Mouse (Mus musculus) liver, embryonic 11.5 days (tissue): Measurements from ENCODE around the gene Cercam. TPM values are rescaled to one million over a fixed set of nuclear protein-coding genes. Genes with fewer than 3 reads are reported as not detected.

Experiments used
- ATAC-seq: fragments of 200-750 bp; cut with Nextera tagmentation; replicated peaks from 2 replicates; pipeline ENCODE4 v1.8.0; 2017; ENCODE audit warnings: moderate number of reproducible peaks, mild to moderate bottlenecking, moderate TSS enrichment, moderate library complexity; ENCODE audit not compliant: low FRiP score
- DNase-seq: peaks from one replicate; pipeline ENCODE4 v3.0.0-alpha.2; 2017; ENCODE audit warnings: low spot score
- H3K27ac ChIP-seq: fragments of 300-500 bp; sonication (generic); 2 replicates; pipeline ENCODE4 v1.5.1; 2014; ENCODE audit warnings: mild to moderate bottlenecking, low read depth, low read length, control low read depth
- H3K27me3 ChIP-seq: fragments of 300-500 bp; sonication (generic); replicated peaks from 2 replicates; pipeline ENCODE4 v1.6.1; 2014; ENCODE audit warnings: low read length, mixed read lengths; ENCODE audit not compliant: control insufficient read depth, insufficient read depth
- H3K36me3 ChIP-seq: fragments of 300-500 bp; sonication (generic); 2 replicates; pipeline ENCODE4 v1.6.1; 2014; ENCODE audit warnings: mild to moderate bottlenecking, low read length, moderate library complexity, mixed read lengths; ENCODE audit not compliant: control insufficient read depth, insufficient read depth
- H3K4me1 ChIP-seq: fragments of 300-500 bp; sonication (generic); replicated peaks from 2 replicates; pipeline ENCODE4 v1.6.1; 2014; ENCODE audit warnings: low read length, mixed read lengths; ENCODE audit not compliant: control insufficient read depth, insufficient read depth
- H3K4me2 ChIP-seq: fragments of 300-500 bp; sonication (generic); 2 replicates; pipeline ENCODE4 v1.6.1; 2014; ENCODE audit warnings: mild to moderate bottlenecking, control low read depth, moderate library complexity
- H3K4me3 ChIP-seq: fragments of 300-500 bp; sonication (generic); 2 replicates; pipeline ENCODE4 v1.5.1; 2014; ENCODE audit warnings: low read depth, low read length, control low read depth
- H3K9ac ChIP-seq: fragments of 300-500 bp; sonication (generic); 2 replicates; pipeline ENCODE4 v1.6.1; 2014; ENCODE audit warnings: low read depth, low read length, control low read depth
- H3K9me3 ChIP-seq: fragments of 300-500 bp; sonication (generic); 2 replicates; pipeline ENCODE4 v1.6.1; 2016; ENCODE audit warnings: low read length, inconsistent platforms, mixed read lengths; ENCODE audit not compliant: control insufficient read depth
- WGBS: fragments of 180-500 bp; shearing (Covaris S2); extraction: QIAGEN DNeasy Blood & Tissue Kit; methylation state at CpG from one replicate; pipeline ENCODE4 v1.1.7; 2014; 5-methylcytosine and 5-hydroxymethylcytosine counted together
- polyA plus RNA-seq: library from polyadenylated mRNA; unstranded; fragments of >200 nt; fragmentation: Nextera tagmentation; extraction: Ambion mirVana; gene quantifications from 2 replicates; pipeline ENCODE4 v1.2.1, GENCODE M21; 2014

The Cercam gene
- polyA plus RNA-seq, 1 experiment from 2014 or later: 49.0 TPM

GRCm38 (mm10) chr2:29849041-29849440 is 19.9 kb upstream of the Cercam start:
- no peak overlapping the region for H3K27ac ChIP-seq
- H3K4me2 ChIP-seq: no peak overlapping the region
- 77% methylated on average over 8 of the region's 8 CpGs for WGBS
- H3K4me3 ChIP-seq: no peak overlapping the region
- H3K9ac ChIP-seq: no peak overlapping the region
- DNase-seq (no peak), ATAC-seq (no peak)
- 0 out of 2 replicates have a peak, but pooled peaks cover 2% of the 10 kb centered on the region for H3K4me1 ChIP-seq
- H3K9me3 ChIP-seq: no peaks in the 10 kb centered on the region
- H3K27me3 ChIP-seq: peaks cover 33% of the 10 kb centered on the region
- H3K36me3 ChIP-seq: no peaks in the 10 kb centered on the region

- Histone ChIP-seq H3K9ac (no peak overlapping the region), H3K27me3 (peaks cover 24% of the 10 kb centered on the region), H3K4me1 (0 out of 2 replicates have a peak, but pooled peaks cover 2% of the 10 kb centered on the region), H3K36me3 (no peaks in the 10 kb centered on the region), H3K27ac (no peak overlapping the region), H3K9me3 (no peaks in the 10 kb centered on the region), H3K4me2 (no peak overlapping the region), H3K4me3 (no peak overlapping the region)
- ATAC-seq (no peak), DNase-seq (no peak)
- WGBS: 46% methylated on average over 5 of the region's 5 CpGs
Observed at GRCm38 (mm10) chr2:29849841-29850480, 19.0 kb upstream of the Cercam start.

- Histone ChIP-seq H3K27me3 (no peaks in the 10 kb centered on the region; the same call in 1 of the 2 replicates), H3K4me1 (no peaks in the 10 kb centered on the region), H3K27ac (no peak overlapping the region), H3K9ac (no peak overlapping the region), H3K9me3 (no peaks in the 10 kb centered on the region), H3K36me3 (no peaks in the 10 kb centered on the region), H3K4me3 (no peak overlapping the region), H3K4me2 (no peak overlapping the region)
- ATAC-seq (no peak), DNase-seq (no peak)
- WGBS: 46% methylated on average over 4 of the region's 4 CpGs
Observed at GRCm38 (mm10) chr2:29852957-29853485, 15.9 kb upstream of the Cercam start.

- H3K4me1 ChIP-seq: no peaks in the 10 kb centered on the region
- no peak overlapping the region for H3K9ac ChIP-seq
- H3K27me3 ChIP-seq: no peaks in the 10 kb centered on the region; the same call in 1 of the 2 replicates
- no peak overlapping the region for H3K27ac ChIP-seq
- WGBS: 69% methylated on average over 5 of the region's 5 CpGs
- no peak overlapping the region for H3K4me2 ChIP-seq
- no peaks in the 10 kb centered on the region for H3K9me3 ChIP-seq
- ATAC-seq (no peak), DNase-seq (no peak)
- H3K36me3 ChIP-seq: no peaks in the 10 kb centered on the region
- H3K4me3 ChIP-seq: no peak overlapping the region
Observed at GRCm38 (mm10) chr2:29853736-29854135, 15.2 kb upstream of the Cercam start.

GRCm38 (mm10) chr2:29855585-29856210 is 13.3 kb upstream of the Cercam start:
- H3K27me3 ChIP-seq: no peaks in the 10 kb centered on the region; the same call in 1 of the 2 replicates
- no peaks in the 10 kb centered on the region for H3K4me1 ChIP-seq
- H3K9me3 ChIP-seq: no peaks in the 10 kb centered on the region
- no peaks in the 10 kb centered on the region for H3K36me3 ChIP-seq
- WGBS: 77% methylated on average over 10 of the region's 10 CpGs
- no peak overlapping the region for H3K4me2 ChIP-seq
- H3K4me3 ChIP-seq: no peak overlapping the region
- H3K27ac ChIP-seq: no peak overlapping the region
- no peak overlapping the region for H3K9ac ChIP-seq
- no peak for ATAC-seq
- no peak for DNase-seq

GRCm38 (mm10) chr2:29856451-29857260 is 12.3 kb upstream of the Cercam start:
- Histone ChIP-seq H3K4me2 (no peak overlapping the region), H3K9ac (no peak overlapping the region), H3K9me3 (no peaks in the 10 kb centered on the region), H3K4me3 (no peak overlapping the region), H3K36me3 (no peaks in the 10 kb centered on the region), H3K4me1 (no peaks in the 10 kb centered on the region), H3K27ac (no peak overlapping the region), H3K27me3 (no peaks in the 10 kb centered on the region; the same call in 1 of the 2 replicates)
- DNase-seq: no peak
- no peak for ATAC-seq
- 40% methylated on average over 19 of the region's 19 CpGs for WGBS

- no peak for ATAC-seq
- H3K9ac ChIP-seq: no peak overlapping the region
Observed at GRCm38 (mm10) chr2:29857341-29857740, 11.6 kb upstream of the Cercam start.

GRCm38 (mm10) chr2:29857967-29858366 is 11.0 kb upstream of the Cercam start:
- Histone ChIP-seq H3K4me3 (no peak overlapping the region), H3K4me2 (no peak overlapping the region), H3K9me3 (no peaks in the 10 kb centered on the region), H3K4me1 (no peaks in the 10 kb centered on the region), H3K27me3 (no peaks in the 10 kb centered on the region; the same call in 1 of the 2 replicates), H3K9ac (no peak overlapping the region), H3K27ac (no peak overlapping the region), H3K36me3 (no peaks in the 10 kb centered on the region)
- 71% methylated on average over 5 of the region's 5 CpGs for WGBS
- DNase-seq (no peak), ATAC-seq (no peak)

More at GRCm38 (mm10) chr2:29857341-29857740, 11.6 kb upstream of the Cercam start:
- Histone ChIP-seq H3K4me1 (no peaks in the 10 kb centered on the region), H3K27ac (no peak overlapping the region), H3K4me3 (no peak overlapping the region), H3K27me3 (no peaks in the 10 kb centered on the region; the same call in 1 of the 2 replicates), H3K9me3 (no peaks in the 10 kb centered on the region), H3K4me2 (no peak overlapping the region), H3K36me3 (no peaks in the 10 kb centered on the region)
- 38% methylated on average over 2 of the region's 2 CpGs for whole genome bisulfite sequencing
- DNase-seq: no peak
